Mouse (Mus musculus) kidney, adult 2 months (tissue): ENCODE results near the gene Lix1l. TPM values are rescaled to one million over a fixed set of nuclear protein-coding genes. Genes with fewer than 3 reads are reported as not detected.
A peak's percentile ranks its signal among the peaks of the same experiment; 100 is the strongest.

ENCODE experiments used
- DNase-seq: peaks from one replicate; pipeline ENCODE4 v3.0.0; 2021
- H3K27ac ChIP-seq: fragments of 200-500 bp; 2 replicates; pipeline ENCODE4 v1.5.1; 2012; ENCODE audit warnings: low read depth, low read length, control low read depth, inconsistent platforms; ENCODE audit not compliant: insufficient read depth
- H3K27me3 ChIP-seq: fragments of 200-500 bp; replicated peaks from 2 replicates; pipeline ENCODE4 v1.6.1; 2012; ENCODE audit warnings: mild to moderate bottlenecking, moderate library complexity, low read length, inconsistent platforms; ENCODE audit not compliant: control insufficient read depth, insufficient read depth
- H3K36me3 ChIP-seq: fragments of 200-500 bp; 2 replicates; pipeline ENCODE4 v1.6.1; 2012; ENCODE audit warnings: mild to moderate bottlenecking, moderate library complexity, low read length, inconsistent platforms; ENCODE audit not compliant: control insufficient read depth, insufficient read depth
- H3K4me1 ChIP-seq: fragments of 200-500 bp; 2 replicates; pipeline ENCODE4 v1.6.1; 2011; ENCODE audit warnings: low read length; ENCODE audit not compliant: control insufficient read depth, insufficient read depth
- H3K4me3 ChIP-seq: fragments of 200-500 bp; 2 replicates; pipeline ENCODE4 v1.5.1; 2011; ENCODE audit warnings: mild to moderate bottlenecking, low read depth, low read length, control low read depth; ENCODE audit not compliant: insufficient read depth
- CTCF ChIP-seq: fragments of 200-500 bp; conservative IDR thresholded peaks from 2 replicates; pipeline ENCODE4 v1.5.1; 2011; ENCODE audit warnings: low read depth, mild to moderate bottlenecking, control low read depth, low read length, moderate library complexity, mixed read lengths; ENCODE audit not compliant: insufficient read depth, insufficient read length
- POLR2A ChIP-seq: fragments of 200-500 bp; IDR thresholded peaks from one replicate; pipeline ENCODE4 v1.6.1; 2011; ENCODE audit warnings: low read depth, low read length, control low read depth
- WGBS: fragments of 180-500 bp; shearing (Covaris S2); methylation state at CpG from one replicate; pipeline ENCODE4 v1.1.7; 2018; 5-methylcytosine and 5-hydroxymethylcytosine counted together
- polyA plus RNA-seq: library from polyadenylated mRNA; depleted of rRNA; stranded (reverse); fragments of >200 nt; gene quantifications from 2 replicates; pipeline ENCODE4 v1.2.3, GENCODE M21; 2012

Lix1l gene
- polyA plus RNA-seq, 1 experiment, result 9.6 TPM

DNA sequence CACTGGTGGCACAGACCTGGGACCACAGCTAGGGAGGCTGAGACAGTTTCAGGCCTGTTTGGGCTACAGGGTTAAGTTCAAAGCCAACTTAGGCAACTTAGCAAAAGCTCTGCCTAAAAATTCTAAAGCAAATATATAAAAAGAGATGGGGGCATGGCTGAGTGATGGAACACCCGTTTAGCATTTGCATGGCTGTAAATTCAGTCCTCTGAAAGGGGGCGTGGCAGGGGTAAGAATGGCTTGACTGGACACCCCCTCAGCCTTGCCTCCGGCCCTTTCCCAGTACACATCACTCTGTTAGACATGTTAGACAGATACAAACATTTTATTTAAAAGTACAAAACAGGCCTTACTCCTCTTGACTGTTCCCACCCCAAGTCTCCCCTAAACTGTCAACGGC, 23.4 kb upstream of the Lix1l start:
- Histone ChIP-seq H3K4me1 (peaks cover 44% of the 10 kb centered on the region), H3K27me3 (no peaks in the 10 kb centered on the region), H3K36me3 (no peaks in the 10 kb centered on the region), H3K27ac (peak overlapping the region; percentile 100), H3K4me3 (no peak overlapping the region)
- DNase-seq, result peak; percentile 43
- TF ChIP-seq CTCF, result no peak
- TF ChIP-seq POLR2A, result no peak
- WGBS, result 43% methylated on average over 4 of the region's 4 CpGs

DNA sequence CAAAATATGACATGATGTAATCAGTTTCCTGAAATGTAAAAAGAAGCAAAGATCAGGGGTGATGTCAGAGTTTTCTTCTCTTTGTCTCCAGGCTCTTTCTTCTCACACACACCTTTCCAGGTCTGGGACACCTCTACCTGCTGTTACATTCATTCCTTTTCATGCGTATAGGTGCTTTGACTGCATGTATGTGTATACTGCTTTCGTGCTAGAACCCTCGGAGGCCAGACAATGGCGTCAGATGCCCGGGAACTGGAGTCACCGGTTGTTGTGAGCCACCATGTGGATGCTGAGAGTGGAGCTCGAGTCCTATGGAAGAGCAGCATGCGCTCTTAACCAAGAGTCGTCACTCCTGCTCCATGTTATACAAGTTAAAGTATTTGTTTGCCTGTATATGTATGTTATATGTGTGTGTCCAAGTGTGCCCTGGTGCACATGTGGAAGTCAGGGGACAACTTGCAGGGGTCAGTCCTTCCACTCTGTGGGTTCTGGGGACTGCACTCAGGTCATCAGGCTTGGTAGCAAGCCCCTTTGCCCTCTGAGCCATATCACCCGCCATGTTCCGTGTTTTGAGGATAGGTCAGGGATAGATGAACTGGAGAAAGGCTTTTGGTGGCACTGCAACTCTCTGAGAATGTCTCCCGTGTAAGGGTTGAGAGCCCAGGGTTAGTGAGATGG, 22.2 kb upstream of the Lix1l start:
- Histone ChIP-seq H3K4me1 (peaks cover 39% of the 10 kb centered on the region), H3K4me3 (no peak overlapping the region)

DNA sequence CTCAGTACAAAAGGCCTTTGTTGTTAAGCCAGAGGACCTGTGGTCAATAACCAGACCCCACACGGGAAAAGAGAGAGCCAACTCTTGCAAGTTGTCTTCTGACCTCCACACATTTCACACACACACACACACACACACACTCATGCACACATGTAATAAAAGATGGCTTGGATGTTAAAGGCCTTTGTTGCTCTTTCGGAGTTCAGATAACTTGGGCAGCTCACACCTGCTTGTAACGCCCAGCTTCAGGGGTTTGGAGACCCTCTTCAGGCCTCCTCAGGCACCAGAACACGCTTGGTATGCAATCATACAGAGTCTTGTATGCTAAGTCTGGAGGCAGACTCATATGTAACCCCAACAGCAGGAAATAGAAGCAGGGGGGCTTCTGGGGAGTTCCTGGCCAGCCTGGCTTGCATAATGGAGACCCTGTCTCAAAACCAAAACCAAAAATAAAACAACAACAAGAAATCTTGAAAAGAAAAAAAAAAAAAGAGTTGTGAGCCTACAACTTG, 21.7 kb upstream of the Lix1l start:
- no peak overlapping the region for H3K4me3 ChIP-seq
- peaks cover 33% of the 10 kb centered on the region for H3K4me1 ChIP-seq
- no peak for TF ChIP-seq POLR2A
- no peaks in the 10 kb centered on the region for H3K36me3 ChIP-seq
- H3K27ac ChIP-seq, result peak overlapping the region; percentile 65
- 75% methylated on average over 4 of the region's 4 CpGs for WGBS
- no peaks in the 10 kb centered on the region for H3K27me3 ChIP-seq
- peak; percentile 8 for DNase-seq

More for the DNA sequence above, 22.2 kb upstream of the Lix1l start:
- 78% methylated on average over 12 of the region's 12 CpGs for WGBS
- no peaks in the 10 kb centered on the region for H3K27me3 ChIP-seq
- no peak for TF ChIP-seq CTCF
- TF ChIP-seq POLR2A, result no peak
- peak; percentile 21 for DNase-seq
- peak overlapping the region; percentile 58 for H3K27ac ChIP-seq
- no peaks in the 10 kb centered on the region for H3K36me3 ChIP-seq

DNA sequence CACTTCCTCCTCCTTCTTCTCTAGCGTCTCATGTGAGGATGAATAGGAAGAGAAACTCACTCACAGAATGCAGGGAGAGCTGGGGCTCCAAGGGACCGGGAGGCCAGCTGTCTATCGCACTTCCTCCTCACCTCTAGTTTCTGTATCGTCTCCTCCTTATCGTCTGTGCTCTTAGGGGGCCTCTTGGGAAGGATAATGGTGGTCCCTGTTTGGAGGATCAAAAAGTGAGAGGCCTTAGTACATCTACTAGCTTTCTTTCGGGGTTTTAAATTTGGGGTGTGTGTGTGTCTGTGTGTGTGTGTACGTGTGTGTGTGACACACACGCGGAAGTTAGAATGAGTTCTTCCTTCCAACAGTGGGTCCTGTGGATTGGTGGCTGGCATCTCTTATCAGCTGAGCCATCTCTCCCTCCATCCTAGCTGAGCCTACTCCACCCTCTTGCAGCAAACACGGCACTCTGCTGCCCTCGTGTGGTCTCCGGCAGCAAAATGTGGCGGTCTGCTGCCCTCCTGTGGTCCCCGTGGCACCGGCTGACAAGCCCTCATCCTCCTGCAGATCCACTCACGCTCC, 21.0 kb upstream of the Lix1l start:
- WGBS, result 13% methylated on average over 16 of the region's 16 CpGs
- H3K36me3 ChIP-seq, result no peaks in the 10 kb centered on the region
- peak overlapping the region; percentile 11; the same call in 1 of the 2 replicates for H3K4me3 ChIP-seq
- TF ChIP-seq CTCF, result peak; percentile 100; the same call in 1 of the 2 replicates
- TF ChIP-seq POLR2A, result no peak
- no peaks in the 10 kb centered on the region for H3K27me3 ChIP-seq
- peak overlapping the region; percentile 65 for H3K27ac ChIP-seq
- peak; percentile 92 for DNase-seq
- H3K4me1 ChIP-seq, result peaks cover 28% of the 10 kb centered on the region

DNA sequence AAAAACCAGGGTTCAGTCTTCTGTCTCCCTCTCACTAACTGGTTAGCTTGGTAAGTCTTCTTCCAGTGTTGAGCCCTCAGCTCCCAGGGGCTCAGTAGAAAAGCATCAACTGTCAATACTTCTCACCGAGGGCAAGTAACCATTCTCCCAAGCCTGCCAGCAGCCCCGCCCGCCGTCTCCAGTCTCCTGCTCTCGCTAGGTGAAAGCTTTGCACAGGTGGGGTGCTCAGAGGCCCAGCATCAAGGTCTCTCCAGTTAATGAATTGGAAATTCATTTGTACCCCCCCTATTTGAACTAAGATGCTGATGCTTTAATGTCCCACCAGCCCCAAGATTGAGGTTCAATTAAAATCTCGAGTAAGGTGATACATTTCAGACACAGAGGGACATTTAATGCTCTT, 19.8 kb upstream of the Lix1l start:
- Histone ChIP-seq H3K27ac (no peak overlapping the region), H3K36me3 (no peaks in the 10 kb centered on the region), H3K4me1 (peaks cover 16% of the 10 kb centered on the region), H3K27me3 (no peaks in the 10 kb centered on the region), H3K4me3 (no peak overlapping the region)
- WGBS, result 75% methylated on average over 6 of the region's 6 CpGs
- TF ChIP-seq CTCF, result no peak
- TF ChIP-seq POLR2A, result no peak
- no peak for DNase-seq

DNA sequence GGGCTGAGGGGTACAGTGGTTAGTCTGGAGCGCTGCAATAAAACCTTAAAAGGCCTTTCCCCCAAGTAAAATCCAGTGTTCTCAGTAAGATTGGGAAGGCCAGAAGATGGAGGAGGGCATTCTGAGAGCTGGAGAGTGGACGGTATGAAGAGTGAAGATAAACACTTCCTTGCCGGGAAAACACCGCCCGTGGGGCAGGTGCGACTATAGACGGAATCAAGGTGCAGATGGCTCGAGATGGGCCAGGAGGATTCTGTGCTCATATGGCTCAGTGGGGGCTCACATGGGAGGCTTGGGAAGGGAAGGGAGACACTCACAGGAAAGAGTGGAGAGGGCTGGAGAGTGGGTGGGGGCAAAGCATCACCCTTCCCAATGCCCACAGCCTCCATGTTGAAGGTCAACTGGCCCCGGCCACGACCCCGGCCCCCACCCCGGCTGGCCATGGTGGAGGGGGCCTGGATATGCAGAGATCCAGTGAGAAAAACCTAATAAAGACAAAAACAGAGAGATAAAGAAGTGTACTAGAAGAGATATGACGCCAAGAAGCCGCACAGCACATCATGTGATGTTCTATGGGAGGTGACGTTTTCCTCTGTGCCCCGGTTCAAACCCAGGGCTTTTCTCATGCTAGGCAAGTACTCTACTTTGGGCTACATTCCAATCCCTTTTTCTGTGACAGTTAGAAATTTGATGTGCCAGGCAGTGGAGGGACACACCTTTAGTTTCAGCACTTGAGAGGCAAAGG, 19.0 kb upstream of the Lix1l start:
- Histone ChIP-seq H3K27me3 (no peaks in the 10 kb centered on the region), H3K4me3 (no peak overlapping the region), H3K4me1 (peaks cover 9% of the 10 kb centered on the region), H3K27ac (no peak overlapping the region), H3K36me3 (no peaks in the 10 kb centered on the region)
- DNase-seq, result no peak
- 91% methylated on average over 16 of the region's 16 CpGs for WGBS
- no peak for TF ChIP-seq POLR2A

DNA sequence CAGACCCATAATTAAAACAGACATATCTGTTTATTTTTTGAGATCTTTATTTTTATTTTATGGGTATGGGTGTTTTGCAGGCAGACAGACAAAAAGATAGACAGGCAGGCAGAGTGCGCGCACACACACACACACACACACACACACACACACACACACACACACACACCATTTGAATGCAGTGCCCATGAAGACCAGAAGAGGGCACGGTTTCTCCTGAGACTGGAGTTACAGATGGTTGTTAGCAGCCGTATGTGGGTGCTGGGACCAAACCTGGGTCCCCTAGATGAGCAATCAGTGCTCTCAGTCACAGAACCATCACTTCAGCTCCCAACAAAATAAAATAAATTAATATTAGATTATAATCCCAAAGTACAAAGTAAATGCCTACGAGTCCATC, 17.6 kb upstream of the Lix1l start:
- 96% methylated on average over 5 of the region's 5 CpGs for WGBS
- TF ChIP-seq POLR2A (no peak), CTCF (no peak)
- no peak for DNase-seq
- Histone ChIP-seq H3K36me3 (no peaks in the 10 kb centered on the region), H3K4me3 (no peak overlapping the region), H3K27me3 (no peaks in the 10 kb centered on the region), H3K4me1 (no peaks in the 10 kb centered on the region), H3K27ac (no peak overlapping the region)
